Comparison of ENCODE assay signal across 18 mouse cellular contexts in genomic region chr4:137812946-137813708, GRCm38 (mm10). TPM values are rescaled to one million over a fixed set of nuclear protein-coding genes. Genes with fewer than 3 reads are reported as not detected.
DNase-seq lines count a peak whose midpoint lies in the region; ATAC-seq lines count a peak whose summit lies in the region.
"Had no signal": no experiment of that assay in that cellular context is flagged by ENCODE, and none has a peak within 500 bp of the region (broad histone marks: within the 10 kb centered on the region; RNA-seq: fewer than 3 reads in every experiment).

No protein-coding gene starts in this region.

- no peak overlapping the region for H3K27ac ChIP-seq in heart, embryonic 11.5 days (ENCODE audit: low read depth, low read length)
- H3K27ac ChIP-seq in midbrain, embryonic 16.5 days (ENCODE audit: low read length): 0 out of 2 replicates have a peak overlapping the region, but pooled peaks have one; percentile 9
- H3K27ac ChIP-seq in midbrain, embryonic 10.5 days (replicated peaks): no peak overlapping the region
- 0 out of 2 replicates have a peak overlapping the region, but pooled peaks have one; percentile 50 for H3K27ac ChIP-seq in embryonic facial prominence, embryonic 14.5 days (replicated peaks; ENCODE audit: low read depth, low read length)
- H3K27ac ChIP-seq: forebrain, embryonic 13.5 days; hindbrain, postnatal 0 days; liver, embryonic 14.5 days; midbrain, embryonic 12.5 days; neural tube, embryonic 12.5 days had no signal

- no peak overlapping the region for H3K4me3 ChIP-seq in heart, embryonic 11.5 days (ENCODE audit: low read depth, low read length)
- H3K4me3 ChIP-seq in midbrain, embryonic 16.5 days (ENCODE audit: low read depth, low read length): no peak overlapping the region
- H3K4me3 ChIP-seq in midbrain, embryonic 10.5 days: no peak overlapping the region
- H3K4me3 ChIP-seq in embryonic facial prominence, embryonic 14.5 days (ENCODE audit: low read depth, low read length): no peak overlapping the region
- H3K4me3 ChIP-seq: forebrain, embryonic 13.5 days; midbrain, embryonic 12.5 days; neural tube, embryonic 12.5 days had no signal

- H3K9ac ChIP-seq in heart, embryonic 11.5 days (ENCODE audit: low read depth, low read length): no peak overlapping the region
- no peak overlapping the region for H3K9ac ChIP-seq in midbrain, embryonic 16.5 days (ENCODE audit: low read depth, low read length)
- no peak overlapping the region for H3K9ac ChIP-seq in embryonic facial prominence, embryonic 14.5 days (ENCODE audit: low read depth, low read length)
- H3K9ac ChIP-seq: forebrain, embryonic 13.5 days; liver, embryonic 14.5 days; midbrain, embryonic 12.5 days; neural tube, embryonic 12.5 days had no signal

- no peaks in the 10 kb centered on the region for H3K9me3 ChIP-seq in heart, embryonic 11.5 days (replicated peaks; ENCODE audit: control insufficient read depth, low read length)
- no peaks in the 10 kb centered on the region for H3K9me3 ChIP-seq in midbrain, embryonic 16.5 days (replicated peaks; ENCODE audit: control insufficient read depth, low read length, poor library complexity, severe bottlenecking)
- H3K9me3 ChIP-seq in midbrain, embryonic 10.5 days (replicated peaks): no peaks in the 10 kb centered on the region
- no peaks in the 10 kb centered on the region for H3K9me3 ChIP-seq in embryonic facial prominence, embryonic 14.5 days (ENCODE audit: control insufficient read depth, low read length)
- H3K9me3 ChIP-seq: forebrain, embryonic 13.5 days; G1E; midbrain, embryonic 12.5 days; neural tube, embryonic 12.5 days had no signal

- no peak overlapping the region for H3K4me2 ChIP-seq in heart, embryonic 11.5 days
- H3K4me2 ChIP-seq in midbrain, embryonic 16.5 days (ENCODE audit: low read length): no peak overlapping the region
- H3K4me2 ChIP-seq in embryonic facial prominence, embryonic 14.5 days (ENCODE audit: low read depth, low read length): no peak overlapping the region
- H3K4me2 ChIP-seq: forebrain, embryonic 13.5 days; midbrain, embryonic 12.5 days; neural tube, embryonic 12.5 days had no signal

- WGBS in heart, embryonic 11.5 days (ENCODE audit: insufficient replicate concordance): 40% methylated on average over 13 of the region's 13 CpGs
- 64% methylated on average over 13 of the region's 13 CpGs for WGBS in midbrain, embryonic 16.5 days
- WGBS in midbrain, embryonic 10.5 days: 67% methylated on average over 13 of the region's 13 CpGs
- WGBS in embryonic facial prominence, embryonic 14.5 days: 50% methylated on average over 13 of the region's 13 CpGs

- intact Hi-C loops in heart, postnatal 14 days (cut with DNase I): no loop called here

- ATAC-seq in heart, embryonic 11.5 days (replicated peaks; ENCODE audit: insufficient number of reproducible peaks, low FRiP score, low TSS enrichment): no peak
- no peak for ATAC-seq in midbrain, embryonic 16.5 days
- no peak for ATAC-seq in embryonic facial prominence, embryonic 14.5 days (ENCODE audit: low read depth)
- ATAC-seq: forebrain, embryonic 13.5 days; hindbrain, postnatal 0 days had no signal

- peak; percentile 70 to 75 for DNase-seq in heart, adult 18-20 months
- no peak for DNase-seq in midbrain, embryonic 10.5 days (ENCODE audit: low spot score)
- DNase-seq in embryonic facial prominence, embryonic 14.5 days (ENCODE audit: low spot score): peak; percentile 30
- peak; percentile 28 to 58 for DNase-seq in heart, postnatal 14 days
- DNase-seq in embryo, embryonic 11 days: no peak
- DNase-seq in kidney, adult 18-20 months: no peak
- DNase-seq: adrenal gland, postnatal 14 days; cerebellum, postnatal 36 days; kidney, adult 9 months; thymus, adult 2 months had no signal

- H3K27me3 ChIP-seq in heart, embryonic 11.5 days (ENCODE audit: control insufficient read depth, insufficient read depth, low read length): no peaks in the 10 kb centered on the region
- no peaks in the 10 kb centered on the region for H3K27me3 ChIP-seq in midbrain, embryonic 16.5 days (ENCODE audit: control insufficient read depth, insufficient read depth, low read depth, low read length)
- 0 out of 2 replicates have a peak, but pooled peaks cover 8% of the 10 kb centered on the region for H3K27me3 ChIP-seq in midbrain, embryonic 10.5 days (ENCODE audit: low read depth, poor library complexity, severe bottlenecking)
- H3K27me3 ChIP-seq in embryonic facial prominence, embryonic 14.5 days (replicated peaks; ENCODE audit: control insufficient read depth, insufficient read depth, low read length): no peaks in the 10 kb centered on the region
- H3K27me3 ChIP-seq: forebrain, embryonic 13.5 days; midbrain, embryonic 12.5 days; neural tube, embryonic 12.5 days had no signal

- H3K4me1 ChIP-seq in heart, embryonic 11.5 days (ENCODE audit: control insufficient read depth, insufficient read depth, low read length): peaks cover 2% of the 10 kb centered on the region; the same call in 1 of the 2 replicates
- peaks cover 5% of the 10 kb centered on the region for H3K4me1 ChIP-seq in midbrain, embryonic 16.5 days (ENCODE audit: control insufficient read depth, insufficient read depth, low read length)
- H3K4me1 ChIP-seq in midbrain, embryonic 10.5 days: peaks cover 7% of the 10 kb centered on the region; the same call in 1 of the 2 replicates
- peaks cover 6% of the 10 kb centered on the region; the same call in 1 of the 2 replicates for H3K4me1 ChIP-seq in embryonic facial prominence, embryonic 14.5 days (ENCODE audit: control insufficient read depth, insufficient read depth, low read length)
- H3K4me1 ChIP-seq: forebrain, embryonic 13.5 days; midbrain, embryonic 12.5 days had no signal

- H3K36me3 ChIP-seq in heart, embryonic 11.5 days (ENCODE audit: control insufficient read depth, insufficient read depth, low read length): no peaks in the 10 kb centered on the region
- H3K36me3 ChIP-seq in midbrain, embryonic 16.5 days (ENCODE audit: control insufficient read depth, insufficient read depth, low read length): no peaks in the 10 kb centered on the region
- no peaks in the 10 kb centered on the region for H3K36me3 ChIP-seq in midbrain, embryonic 10.5 days
- no peaks in the 10 kb centered on the region for H3K36me3 ChIP-seq in embryonic facial prominence, embryonic 14.5 days (ENCODE audit: control insufficient read depth, insufficient read depth, low read length)
- H3K36me3 ChIP-seq: G1E; midbrain, embryonic 12.5 days; neural tube, embryonic 12.5 days had no signal

RNA-seq across cellular contexts. Expression of gene Alpl, which starts 16.9 kb away (rescaled TPM):
- total RNA-seq in heart, adult 18-20 months (2021): 10 to 100 TPM; 55.4 to 56.0 TPM
- 0.86 and 1.2 TPM in 2 replicates for polyA plus RNA-seq in heart, embryonic 11.5 days (2014; fragmentation: Nextera tagmentation; extraction: Ambion mirVana)
- polyA plus RNA-seq in midbrain, embryonic 16.5 days (2015; fragmentation: Nextera tagmentation; extraction: Ambion mirVana): 9.1 and 12.1 TPM in 2 replicates
- 34.2 and 38.6 TPM in 2 replicates for polyA plus RNA-seq in midbrain, embryonic 10.5 days (2016; fragmentation: Nextera tagmentation; extraction: Ambion mirVana)
- polyA plus RNA-seq in embryonic facial prominence, embryonic 14.5 days (2014; fragmentation: Nextera tagmentation; extraction: Ambion mirVana): 112 and 149 TPM in 2 replicates
- total RNA-seq in heart, postnatal 14 days (2021): 10 to 100 TPM; 51.5 to 72.3 TPM
- total RNA-seq: G1E had no signal
- polyA plus RNA-seq: G1E had no signal

RNA-seq across cellular contexts. Expression of gene Ece1, which starts 48.9 kb away (rescaled TPM):
- total RNA-seq in heart, adult 18-20 months (2021): 100 to 1,000 TPM; 105 to 121 TPM
- 129 and 157 TPM in 2 replicates for polyA plus RNA-seq in heart, embryonic 11.5 days (2014; fragmentation: Nextera tagmentation; extraction: Ambion mirVana)
- 20.8 and 21.3 TPM in 2 replicates for polyA plus RNA-seq in midbrain, embryonic 16.5 days (2015; fragmentation: Nextera tagmentation; extraction: Ambion mirVana)
- 31.6 and 31.7 TPM in 2 replicates for polyA plus RNA-seq in midbrain, embryonic 10.5 days (2016; fragmentation: Nextera tagmentation; extraction: Ambion mirVana)
- 57.8 and 62.1 TPM in 2 replicates for polyA plus RNA-seq in embryonic facial prominence, embryonic 14.5 days (2014; fragmentation: Nextera tagmentation; extraction: Ambion mirVana)
- 100 to 1,000 TPM in 1 of 2 experiments, 10 to 100 TPM in 1; 94.5 to 117 TPM for total RNA-seq in heart, postnatal 14 days (2021)

Comparison
In these comparisons a context has a peak if more than half of its experiments do, and no peak if none do; other contexts are left out.
1. H3K27ac ChIP-seq: peak in midbrain, embryonic 16.5 days (single experiment) and embryonic facial prominence, embryonic 14.5 days (single experiment); none in heart, embryonic 11.5 days (single experiment) and midbrain, embryonic 10.5 days (single experiment).
2. DNase-seq: peak in heart, adult 18-20 months (2 of 2), embryonic facial prominence, embryonic 14.5 days (single experiment) and heart, postnatal 14 days (2 of 2); none in midbrain, embryonic 10.5 days (single experiment), embryo, embryonic 11 days (single experiment) and kidney, adult 18-20 months (single experiment).